Mouse (Mus musculus): ENCODE results near the gene Dnajb2. TPM values are rescaled to one million over a fixed set of nuclear protein-coding genes. Genes with fewer than 3 reads are reported as not detected.
"Not testable (repeated sequence)": the region's sequence is repeated elsewhere in the genome, so short reads cannot be mapped to it uniquely, and the experiment has no call there.

Gene Dnajb2
- total RNA-seq, 2 experiments from 2014 or later = 69.6 to 82.8 TPM

GRCm38 (mm10) chr1:75223532-75223931 is 12.7 kb upstream of the Dnajb2 start:
- Histone ChIP-seq H3K4me3 (no peak overlapping the region), H3K27ac (no peak overlapping the region)
- DNase-seq (ENCODE audit: low spot score in 2 of 2) = no peak
- TF ChIP-seq CTCF (conservative IDR thresholded peaks at IDR 0.05) = no peak

DNA sequence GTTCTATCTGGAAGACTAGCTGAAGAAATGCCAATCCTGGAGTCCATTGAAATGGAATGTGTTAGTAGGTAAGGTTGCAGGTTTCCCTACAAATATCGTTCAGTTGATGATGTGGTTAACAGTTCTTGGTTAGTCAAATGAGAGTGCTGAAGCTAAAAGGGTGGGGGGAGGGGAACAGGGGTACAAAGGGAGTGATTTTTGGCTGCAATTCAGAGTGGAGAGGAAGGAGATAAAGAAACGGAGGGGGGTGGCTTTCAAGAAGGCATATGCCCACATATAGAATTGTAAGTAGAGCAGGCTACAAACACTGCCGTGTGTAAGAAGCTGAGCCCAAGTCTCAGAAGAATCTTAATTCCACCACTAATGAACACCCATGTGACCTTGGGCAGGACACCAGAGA is 10.7 kb upstream of the Dnajb2 start:
- no peak overlapping the region for H3K4me3 ChIP-seq
- H3K27ac ChIP-seq = no peak overlapping the region
- no peak for DNase-seq (ENCODE audit: low spot score in 2 of 2)
- no peak for TF ChIP-seq CTCF (conservative IDR thresholded peaks at IDR 0.05)

- Histone ChIP-seq H3K27ac (no peak overlapping the region), H3K4me3 (no peak overlapping the region)
- no peak for TF ChIP-seq CTCF (conservative IDR thresholded peaks at IDR 0.05)
- DNase-seq (ENCODE audit: low spot score in 2 of 2) = no peak
Observed at GRCm38 (mm10) chr1:75226138-75226537, 10.1 kb upstream of the Dnajb2 start.

DNA sequence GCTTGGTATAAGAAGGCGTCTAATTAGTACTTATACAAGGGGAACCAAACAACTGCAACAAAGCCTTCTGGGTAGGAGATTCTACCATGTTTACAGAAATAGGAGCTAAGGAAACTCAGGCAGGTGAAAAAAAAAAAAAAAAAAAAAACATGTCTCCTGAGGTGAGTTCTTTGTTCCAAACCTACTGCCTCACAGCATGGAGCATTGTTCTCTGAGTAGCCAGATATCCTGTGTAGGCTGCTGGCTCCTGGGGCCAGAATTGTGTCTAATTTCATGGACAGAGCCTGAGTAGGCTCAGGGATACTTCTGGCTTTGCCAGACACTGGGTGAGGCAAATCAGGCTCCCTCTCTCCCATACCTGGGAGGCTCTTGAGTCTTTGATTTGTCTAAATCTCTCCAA is 8.6 kb upstream of the Dnajb2 start:
- H3K4me3 ChIP-seq = no peak overlapping the region
- no peak for TF ChIP-seq CTCF (conservative IDR thresholded peaks at IDR 0.05)
- DNase-seq (ENCODE audit: low spot score in 2 of 2) = no peak
- no peak overlapping the region for H3K27ac ChIP-seq

- no peak for TF ChIP-seq CTCF (conservative IDR thresholded peaks at IDR 0.05)
- no peak overlapping the region for H3K4me3 ChIP-seq
- H3K27ac ChIP-seq = no peak overlapping the region
- no peak for DNase-seq (ENCODE audit: low spot score in 2 of 2)
Observed at GRCm38 (mm10) chr1:75229158-75229557, 7.0 kb upstream of the Dnajb2 start.

- TF ChIP-seq CTCF (conservative IDR thresholded peaks at IDR 0.05) = no peak
- Histone ChIP-seq H3K27ac (no peak overlapping the region), H3K4me3 (no peak overlapping the region)
- DNase-seq (ENCODE audit: low spot score in 2 of 2) = no peak
Observed at GRCm38 (mm10) chr1:75230335-75230994, 5.7 kb upstream of the Dnajb2 start.

GRCm38 (mm10) chr1:75231224-75231623 is 5.0 kb upstream of the Dnajb2 start:
- no peak for DNase-seq (ENCODE audit: low spot score in 2 of 2)
- no peak for TF ChIP-seq CTCF (conservative IDR thresholded peaks at IDR 0.05)
- no peak overlapping the region for H3K27ac ChIP-seq
- H3K4me3 ChIP-seq = no peak overlapping the region

DNA sequence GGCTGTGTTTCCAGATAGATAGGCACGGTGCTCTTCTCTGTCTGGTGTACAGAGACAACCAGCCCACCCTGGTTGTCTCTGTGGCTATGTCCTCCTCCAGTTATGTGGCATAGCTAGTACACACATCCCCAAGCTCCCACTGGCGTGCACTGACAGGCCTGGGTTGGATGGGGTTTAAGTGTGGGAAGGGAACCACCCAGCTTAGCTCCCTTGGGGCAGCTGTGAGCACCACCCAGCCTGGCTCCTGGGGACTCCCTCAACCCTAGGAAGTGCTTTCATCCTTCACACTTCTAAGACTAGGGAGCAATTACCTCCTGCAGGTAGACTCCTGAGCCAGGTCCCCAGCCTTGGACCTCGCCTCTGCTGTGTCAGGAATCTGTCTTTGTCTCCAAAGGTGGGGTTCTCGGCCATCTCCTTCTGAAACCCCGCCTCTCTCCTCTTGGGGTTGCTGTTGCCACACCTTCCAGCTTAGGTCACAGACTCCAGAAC is 4.5 kb upstream of the Dnajb2 start, which contains the start of gene A630095N17Rik:
A630095N17Rik (minus strand) TSS at position 439 of the 489 bp plus-strand sequence.
- no peak for DNase-seq (ENCODE audit: low spot score in 2 of 2)
- TF ChIP-seq CTCF (conservative IDR thresholded peaks at IDR 0.05) = no peak
- Histone ChIP-seq H3K4me3 (no peak within 1 kb of the TSS), H3K27ac (no peak within 1 kb of the TSS)

GRCm38 (mm10) chr1:75232489-75232888 is 3.7 kb upstream of the Dnajb2 start:
- not testable (repeated sequence) for H3K27ac ChIP-seq; DNase-seq (ENCODE audit: low spot score in 2 of 2); H3K4me3 ChIP-seq
- peak; percentile 57 for TF ChIP-seq CTCF (conservative IDR thresholded peaks at IDR 0.05)

- peak overlapping the region; percentile 44; the same call in 1 of the 2 replicates for H3K27ac ChIP-seq
- TF ChIP-seq CTCF (conservative IDR thresholded peaks at IDR 0.05) = peak; percentile 89
- peak; percentile 64 to 79 for DNase-seq (ENCODE audit: low spot score in 2 of 2)
- H3K4me3 ChIP-seq = no peak overlapping the region
Observed at GRCm38 (mm10) chr1:75234606-75235005, 1.6 kb upstream of the Dnajb2 start.

DNA sequence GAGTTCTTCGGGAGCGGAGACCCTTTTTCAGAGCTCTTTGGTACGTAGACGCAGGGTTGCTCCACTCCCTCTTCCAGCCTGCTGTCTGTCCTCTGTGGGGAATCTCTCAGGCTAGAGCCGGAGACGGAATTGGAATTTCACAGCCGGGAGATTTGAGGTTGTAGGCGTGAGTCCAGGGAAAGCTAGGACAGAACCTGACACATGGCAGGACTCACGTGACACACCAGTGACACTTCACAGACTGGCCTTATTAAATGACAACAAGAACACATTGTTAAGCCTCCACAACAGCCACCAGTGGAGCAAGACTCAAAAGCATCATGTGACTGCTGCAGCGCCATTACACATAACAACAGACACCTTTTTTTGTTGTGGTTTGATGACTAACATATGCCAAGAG is 3.4 kb downstream of the Dnajb2 start:
- Histone ChIP-seq H3K27ac (peak overlapping the region; percentile 81), H3K4me3 (no peak overlapping the region; the same call in 1 of the 2 replicates)
- DNase-seq (ENCODE audit: low spot score in 2 of 2) = no peak
- no peak for TF ChIP-seq CTCF (conservative IDR thresholded peaks at IDR 0.05)

DNA sequence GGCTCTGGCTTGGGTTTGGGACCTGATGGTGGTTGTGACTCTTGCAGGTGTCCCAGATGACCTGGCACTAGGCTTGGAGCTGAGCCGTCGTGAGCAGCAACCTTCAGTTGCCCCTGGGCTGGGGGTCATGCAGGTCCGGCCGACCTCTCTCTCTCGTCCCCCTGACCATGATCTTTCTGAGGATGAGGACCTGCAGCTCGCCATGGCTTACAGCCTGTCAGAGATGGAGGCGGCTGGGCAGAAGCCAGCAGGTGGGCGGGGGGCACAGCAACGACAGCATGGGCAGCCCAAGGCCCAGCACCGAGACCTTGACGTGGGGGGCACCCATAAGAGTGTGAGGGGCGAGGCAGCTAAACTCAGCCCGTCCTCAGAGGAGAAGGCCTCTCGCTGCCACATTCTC is 7.2 kb downstream of the Dnajb2 start:
- no peak for DNase-seq (ENCODE audit: low spot score in 2 of 2)
- TF ChIP-seq CTCF (conservative IDR thresholded peaks at IDR 0.05) = no peak
- H3K4me3 ChIP-seq = no peak overlapping the region
- H3K27ac ChIP-seq = no peak overlapping the region

GRCm38 (mm10) chr1:75244175-75244826 is 8.1 kb downstream of the Dnajb2 start:
- no peak overlapping the region for H3K4me3 ChIP-seq
- DNase-seq (ENCODE audit: low spot score in 2 of 2) = no peak
- no peak for TF ChIP-seq CTCF (conservative IDR thresholded peaks at IDR 0.05)
- H3K27ac ChIP-seq = peak overlapping the region; percentile 43; the same call in 1 of the 2 replicates

DNA sequence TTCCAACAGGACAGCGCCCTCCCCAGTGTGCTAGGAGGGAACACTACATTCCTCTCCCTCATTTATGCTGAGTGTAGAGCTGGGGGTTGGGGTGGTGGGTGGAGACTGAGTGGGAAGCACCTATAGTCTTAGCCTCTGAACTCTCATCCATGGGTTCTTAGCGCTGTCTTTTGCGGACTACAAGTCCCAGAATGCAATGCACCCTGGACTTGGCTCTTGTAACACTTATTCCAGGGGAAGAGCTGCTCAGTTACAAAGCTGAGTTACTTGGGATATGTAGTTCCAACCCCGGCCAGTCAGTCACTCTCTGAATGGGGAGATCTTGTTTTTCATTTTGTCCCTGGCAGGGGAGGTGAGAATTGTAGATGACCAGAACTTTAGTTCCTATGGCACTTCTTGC is 8.6 kb downstream of the Dnajb2 start:
- peak; percentile 22; the same call in 1 of the 2 replicates for TF ChIP-seq CTCF (conservative IDR thresholded peaks at IDR 0.05)
- Histone ChIP-seq H3K27ac (peak overlapping the region; percentile 82; the same call in 1 of the 2 replicates), H3K4me3 (no peak overlapping the region)
- peak; percentile 64 to 72 for DNase-seq (ENCODE audit: low spot score in 2 of 2)

All from layer of hippocampus, adult 2 months (tissue).